Mouse (Mus musculus) layer of hippocampus, postnatal 25 days (tissue): ENCODE data around the gene Surf2. TPM values are rescaled to one million over a fixed set of nuclear protein-coding genes. Genes with fewer than 3 reads are reported as not detected.

Source experiments
- DNase-seq, 2 experiments: peaks; one replicate each; pipeline ENCODE4 v3.0.0; 2022; ENCODE audit warnings: mixed read lengths in 2 of 2, low spot score in 1 of 2; ENCODE audit errors: extremely low spot score in 1 of 2
- total RNA-seq, 2 experiments: library from RNA; stranded (reverse); gene quantifications; 2 replicates each; pipeline ENCODE4 v1.2.3; 2021

Surf2 gene
- total RNA-seq, 2 experiments from 2014 or later, result 31.1 to 37.2 TPM

DNA sequence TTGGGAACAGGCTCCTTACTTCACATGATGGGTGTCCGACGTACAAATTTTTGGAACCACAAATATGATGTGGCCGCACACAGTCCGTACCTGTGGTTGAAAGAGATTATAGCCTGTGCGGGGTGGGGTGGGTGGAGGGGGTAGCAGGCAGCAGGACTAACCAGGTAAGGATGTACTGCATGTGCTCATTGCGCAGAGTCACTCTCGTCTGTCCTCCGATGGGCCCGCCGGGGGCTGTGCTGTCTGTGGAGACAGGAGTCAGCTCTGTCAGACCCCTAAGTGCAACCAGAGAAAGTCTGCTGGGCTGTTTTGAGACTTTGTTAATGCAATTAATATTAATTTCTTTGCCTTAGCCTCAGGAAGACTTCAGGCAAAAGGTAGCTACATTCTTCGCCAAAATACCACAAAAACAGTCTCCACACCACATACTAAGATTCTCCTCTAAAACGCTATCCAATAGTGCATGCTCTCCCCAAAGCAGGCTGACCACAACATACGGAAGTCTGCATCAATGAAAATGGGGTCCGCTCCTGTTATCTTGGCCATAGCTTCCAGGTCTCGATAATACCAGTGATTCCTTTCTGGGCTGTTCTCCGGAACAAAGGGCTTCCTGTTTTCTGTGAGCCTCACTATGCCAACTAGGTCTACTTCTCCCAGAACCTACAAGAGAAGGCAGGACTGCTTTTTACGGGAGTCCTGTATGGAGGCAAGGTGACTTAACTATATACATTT, 2.6 kb upstream of the Surf2 start:
- DNase-seq, result no peak

DNA sequence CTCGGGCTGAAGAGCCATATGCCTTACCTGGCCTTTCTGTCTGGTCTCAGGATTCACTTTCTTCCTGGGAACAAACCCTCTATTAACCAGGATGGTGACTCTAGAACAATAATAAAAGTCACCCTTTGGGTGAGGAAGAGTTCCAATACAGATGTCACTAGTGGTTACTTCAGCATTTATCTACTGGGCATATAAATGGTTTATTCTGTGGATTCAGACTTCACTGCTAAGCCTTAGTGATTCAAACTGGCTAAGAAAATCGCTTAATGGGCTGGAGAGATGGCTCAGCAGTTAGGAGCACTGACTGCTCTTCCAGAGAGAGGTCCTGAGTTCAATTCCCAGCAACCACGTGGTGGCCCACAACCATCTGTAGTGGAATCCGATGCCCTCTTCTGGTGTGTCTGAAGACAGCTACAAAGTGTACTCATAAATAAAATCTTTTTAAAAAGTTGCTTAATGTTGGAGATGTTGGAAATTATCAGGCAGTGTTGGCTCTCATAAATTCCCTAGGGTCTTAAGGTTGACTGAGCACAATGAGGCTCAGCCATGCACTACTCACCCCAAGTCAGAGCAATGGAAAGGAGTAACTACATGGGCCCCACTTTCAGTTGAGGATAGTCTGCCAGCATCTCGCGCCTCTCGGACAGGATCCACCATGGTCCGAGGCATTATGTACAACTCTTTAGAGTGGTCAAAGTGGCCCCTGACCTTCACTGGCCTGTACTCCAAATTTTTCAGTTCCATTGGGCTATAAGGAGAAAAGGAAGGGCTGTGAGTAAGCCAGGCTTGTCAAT, 1.8 kb upstream of the Surf2 start:
- DNase-seq, result no peak

DNA sequence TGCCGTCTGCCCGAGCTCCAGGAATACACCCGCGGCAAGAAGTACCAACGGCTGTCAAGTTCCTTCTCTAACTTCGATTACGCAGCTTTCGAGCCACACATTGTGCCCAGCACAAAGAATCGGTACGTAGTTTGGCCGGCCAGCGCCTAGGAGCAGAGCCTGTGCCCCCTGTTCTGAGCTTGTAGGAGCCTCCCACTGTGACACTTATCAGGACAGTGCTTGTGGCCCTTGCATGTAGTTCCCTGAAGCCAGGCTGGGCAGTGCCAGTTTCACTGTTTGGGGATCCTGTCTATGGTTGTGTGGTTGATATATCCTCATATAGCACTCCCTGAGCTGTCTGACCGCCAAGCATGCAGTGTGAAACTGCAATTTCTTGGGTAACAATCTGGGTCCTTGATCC, 571 bp downstream of the Surf2 start:
- DNase-seq, result no peak

DNA sequence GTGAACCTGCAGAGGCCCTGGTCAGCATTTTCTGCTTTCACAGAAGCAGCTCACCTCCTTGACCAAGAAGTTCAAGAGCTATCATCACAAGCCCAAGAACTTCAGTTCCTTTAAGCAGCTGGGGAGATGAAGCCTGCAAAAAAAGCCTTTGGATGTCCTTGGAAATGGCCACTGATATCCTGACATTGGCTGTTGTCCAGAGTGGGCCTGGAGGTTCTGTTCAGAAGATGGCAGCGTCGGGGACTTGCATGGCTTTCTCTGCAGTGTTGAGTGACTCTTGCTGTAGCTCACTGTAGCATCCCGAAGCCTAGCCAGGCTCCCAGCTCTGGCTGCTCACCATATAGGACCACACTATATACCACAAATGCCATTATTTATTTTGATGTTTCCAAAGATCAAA, 3.5 kb downstream of the Surf2 start:
- DNase-seq, result no peak

DNA sequence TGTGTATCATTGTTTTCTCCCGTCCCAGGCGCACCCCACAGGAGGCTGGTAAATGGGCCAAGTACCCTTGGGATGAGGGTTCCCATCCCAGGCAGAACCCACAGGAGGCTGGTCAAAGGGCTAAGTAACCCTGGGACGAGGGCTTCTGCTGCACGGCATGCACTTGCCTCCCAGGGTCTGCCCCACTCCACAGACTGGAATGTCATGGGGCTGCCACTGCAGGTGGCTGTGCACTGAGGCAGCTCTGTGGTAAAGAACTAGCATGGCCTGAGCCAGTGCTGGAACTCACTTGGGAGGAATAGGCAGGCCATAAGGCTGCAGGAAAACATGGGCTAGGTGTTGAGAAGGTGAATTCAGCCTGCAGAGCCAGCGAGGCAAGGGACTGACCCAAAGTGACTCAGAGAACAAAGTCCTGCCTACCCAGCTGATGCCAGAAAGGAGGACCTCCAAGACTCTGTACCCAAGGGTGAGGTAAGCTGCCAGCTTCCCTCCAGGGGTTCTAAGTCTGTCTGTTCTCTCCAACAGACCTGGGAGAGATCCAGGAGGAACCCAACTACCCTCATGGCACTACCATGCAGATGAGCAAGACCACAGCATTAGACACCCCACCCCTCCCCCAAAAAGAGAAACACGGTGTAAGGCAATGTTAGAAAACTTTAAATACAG, 4.2 kb downstream of the Surf2 start:
- DNase-seq, result no peak

DNA sequence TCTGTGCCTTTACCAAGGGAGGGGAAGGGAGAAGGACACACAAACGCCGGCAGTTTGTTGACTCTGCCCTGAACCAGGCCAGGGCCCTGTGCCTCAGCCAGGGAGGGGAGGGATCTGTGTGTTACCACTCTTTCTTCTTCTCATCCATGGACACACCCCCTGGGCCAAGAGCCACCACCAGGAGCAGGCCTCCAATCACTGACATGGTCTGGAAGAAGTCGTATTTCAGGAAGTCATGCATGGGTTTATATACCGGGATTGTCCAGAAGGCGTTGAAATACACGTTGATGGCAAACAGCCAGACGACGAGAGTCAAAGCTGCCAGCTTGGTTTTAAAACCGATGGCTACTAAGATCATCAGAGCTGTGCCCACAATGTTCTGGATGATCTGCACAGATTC, 5.6 kb downstream of the Surf2 start:
- no peak for DNase-seq

DNA sequence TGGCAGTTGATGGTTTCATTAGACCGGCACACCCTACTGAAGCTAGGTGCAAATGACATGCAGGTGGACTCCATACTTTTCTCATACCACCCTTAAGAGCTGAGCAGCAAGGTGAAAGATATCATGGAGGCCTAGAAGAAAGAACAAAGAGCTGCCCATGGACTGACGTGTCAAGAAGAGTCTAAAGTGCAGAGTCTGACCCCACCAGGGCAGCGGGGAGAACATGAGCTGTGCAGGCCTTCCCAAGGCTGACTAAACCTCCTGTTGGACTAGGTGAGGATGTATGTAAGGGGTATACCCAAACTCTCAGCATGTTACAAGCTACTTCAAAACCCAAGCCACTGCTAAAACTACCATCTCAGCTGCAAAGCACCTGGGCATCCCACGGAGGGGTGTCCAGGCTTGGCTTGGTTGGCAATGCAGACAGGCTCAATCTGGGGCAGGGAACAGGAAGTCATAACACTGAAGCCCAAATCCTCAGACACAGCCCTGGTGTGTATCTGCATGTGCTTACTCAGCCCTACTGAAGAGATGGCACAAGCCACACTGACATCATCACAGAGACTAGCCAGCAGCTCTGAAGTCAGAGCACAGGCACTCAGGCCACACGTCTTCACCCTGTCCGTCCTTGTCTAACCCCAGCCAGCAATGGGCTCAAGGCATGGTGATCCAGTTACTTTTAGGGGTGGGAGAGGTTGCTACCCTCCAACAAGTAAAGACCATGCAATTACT, 11.7 kb downstream of the Surf2 start:
- no peak for DNase-seq

DNA sequence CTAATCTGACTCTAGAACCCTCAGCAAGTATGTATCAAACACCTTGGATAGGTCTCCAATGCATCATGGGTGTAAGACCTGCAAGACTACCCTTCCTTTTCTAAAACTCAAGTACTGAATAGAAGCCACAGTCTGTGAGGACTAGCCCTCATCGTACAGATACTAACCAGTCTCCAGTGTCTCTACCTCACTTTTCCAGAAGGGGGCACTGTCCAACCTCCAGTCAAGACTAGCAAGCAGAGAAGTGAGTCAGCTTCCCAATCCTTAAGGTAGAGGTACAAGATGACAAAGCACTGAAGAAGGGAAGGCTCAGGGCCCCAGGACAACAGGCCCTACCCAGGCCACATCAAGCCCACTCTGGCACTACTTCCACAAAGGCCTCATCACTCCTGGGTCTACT, 14.2 kb downstream of the Surf2 start:
- DNase-seq, result peak in 1 of 2 experiments; percentile 66

DNA sequence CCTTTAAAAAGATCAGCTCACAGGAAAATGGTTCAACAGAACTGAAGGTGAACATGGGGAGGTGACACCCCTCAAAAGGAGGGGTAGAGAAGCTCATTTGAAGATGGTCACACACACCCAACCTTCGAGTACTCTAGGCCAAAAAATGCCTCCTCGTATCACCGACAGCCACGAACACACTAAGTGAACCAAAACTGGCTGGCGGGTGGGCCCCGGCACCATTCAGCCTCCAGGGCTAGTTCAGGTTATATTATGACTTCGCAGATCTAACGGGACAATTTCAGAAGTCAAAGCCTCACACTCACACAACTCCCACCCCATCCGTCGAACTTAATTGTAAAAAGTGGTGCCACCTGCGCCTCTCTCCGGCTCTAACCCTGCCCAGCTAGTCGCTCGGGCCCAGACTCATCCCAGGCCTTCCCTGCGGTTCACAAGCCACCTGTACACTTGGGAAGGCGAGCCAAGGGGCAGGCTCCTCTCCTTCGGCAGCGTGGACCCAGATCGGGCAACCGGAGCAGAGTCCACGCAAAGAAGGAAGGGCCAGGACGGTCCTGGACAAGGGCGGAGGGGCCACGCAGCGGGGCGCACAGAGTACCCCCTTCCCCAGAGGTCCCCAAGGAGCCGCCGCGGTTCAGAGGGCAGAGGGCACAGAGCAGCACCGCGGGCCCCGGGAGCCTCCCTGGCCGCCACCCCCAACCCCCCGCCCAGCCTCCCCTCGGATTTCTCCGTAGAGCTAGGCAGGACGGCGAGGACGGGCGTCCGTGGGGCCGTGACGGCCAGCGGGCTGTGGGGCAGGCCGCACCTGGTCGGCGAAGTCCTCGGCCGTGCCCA, 16.5 kb downstream of the Surf2 start:
- DNase-seq, result no peak

DNA sequence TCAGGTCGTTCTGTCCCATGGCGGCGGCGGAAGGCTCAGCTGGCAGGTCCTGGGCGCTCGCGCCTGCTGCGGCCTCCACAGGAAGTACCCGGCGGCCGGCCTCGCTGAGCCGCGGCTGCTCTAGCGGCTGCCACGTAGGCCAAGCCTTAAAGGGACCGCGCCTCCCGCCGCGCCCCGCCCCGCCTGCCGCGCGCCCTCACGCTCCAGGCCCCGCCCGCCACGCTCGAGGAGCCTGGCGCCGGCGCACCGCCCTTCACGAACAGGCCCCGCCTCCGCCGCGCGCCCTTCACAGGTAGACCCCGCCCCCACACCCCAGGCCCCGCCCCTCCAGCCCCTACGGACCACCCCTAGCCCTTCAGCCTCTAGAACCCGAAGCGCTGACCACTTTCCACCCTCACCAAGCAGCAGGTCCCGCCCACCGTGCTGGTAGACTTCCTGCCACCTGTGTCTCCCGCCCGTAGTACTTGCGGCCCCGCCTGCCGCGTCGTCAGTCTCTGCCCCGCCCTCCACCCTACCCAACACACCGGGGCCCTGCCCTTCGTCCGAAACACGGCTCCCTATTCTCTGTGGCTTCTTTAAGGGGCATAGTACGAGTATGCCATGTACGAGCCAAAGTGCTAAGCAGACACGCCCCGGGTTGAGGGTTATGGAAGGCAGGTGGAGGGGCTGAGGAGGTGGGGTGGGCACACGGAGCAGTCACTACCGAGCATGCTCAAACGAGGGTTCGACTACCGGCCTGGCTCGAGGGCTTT, 17.3 kb downstream of the Surf2 start, which contains the start of the genes Surf4 and Stkld1:
TSS of gene Surf4 (minus strand) at position 625 of the 752 bp plus-strand sequence.
TSS of gene Stkld1 (plus strand) at position 744 of the 752 bp plus-strand sequence.
- peak; percentile 81 for DNase-seq

DNA sequence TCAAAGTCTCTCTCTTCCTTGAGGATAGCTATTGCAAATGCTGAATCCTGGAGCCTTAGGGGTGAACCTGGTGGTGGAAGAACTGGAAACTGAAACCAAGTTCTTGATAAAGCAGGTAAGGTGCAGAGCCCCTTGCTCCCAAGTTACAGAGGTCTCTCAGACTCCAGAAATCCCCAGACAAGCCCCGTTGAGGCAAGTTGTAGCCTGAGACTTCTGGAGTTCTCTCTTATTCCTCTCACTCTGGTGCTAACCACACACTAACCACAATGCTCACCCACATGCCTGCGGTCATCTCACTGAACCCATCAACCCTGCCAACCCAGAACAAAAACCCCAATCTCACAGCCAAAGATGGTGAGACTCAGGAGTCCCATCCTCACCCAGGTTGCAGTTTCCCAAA, 19.1 kb downstream of the Surf2 start:
- DNase-seq, result no peak

DNA sequence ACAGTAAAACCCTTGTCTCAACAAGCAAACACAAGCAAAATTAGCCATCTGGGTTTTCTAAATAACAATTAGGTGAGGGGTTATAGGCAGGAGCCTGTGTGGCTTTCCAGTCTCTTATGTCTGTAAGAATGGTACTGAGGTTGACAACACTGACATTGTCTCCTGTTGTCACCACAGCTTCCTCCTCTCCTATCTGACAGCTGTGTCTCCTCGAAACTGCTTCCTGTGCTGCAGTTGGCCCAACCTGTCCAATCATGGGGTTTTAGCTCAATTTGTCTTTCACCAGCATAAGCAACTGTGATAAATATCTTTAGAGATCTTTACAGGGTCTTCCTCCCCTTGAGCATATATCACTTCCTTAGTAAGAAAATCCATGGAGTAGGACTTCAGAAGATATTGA, 20.3 kb downstream of the Surf2 start:
- no peak for DNase-seq

DNA sequence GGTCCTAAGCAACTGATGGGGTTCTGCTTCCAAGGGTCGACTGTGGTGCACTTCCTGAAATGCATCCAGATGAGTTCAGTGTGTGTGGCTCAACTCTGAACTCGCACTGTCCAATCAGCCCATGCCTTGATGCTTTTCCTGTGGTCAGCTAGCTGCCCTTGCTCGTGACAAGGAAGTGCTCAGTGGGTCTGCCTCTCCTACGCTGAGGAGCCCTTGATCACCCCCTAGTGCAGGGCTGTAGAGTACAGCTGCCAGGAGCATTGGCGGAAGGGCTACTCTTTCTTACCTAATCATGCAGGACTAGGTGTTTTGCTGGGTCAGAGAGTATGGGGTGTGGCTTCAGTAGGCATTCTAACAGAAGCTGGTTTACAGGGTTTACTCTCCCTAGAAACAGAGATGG, 25.4 kb downstream of the Surf2 start:
- DNase-seq, result no peak

DNA sequence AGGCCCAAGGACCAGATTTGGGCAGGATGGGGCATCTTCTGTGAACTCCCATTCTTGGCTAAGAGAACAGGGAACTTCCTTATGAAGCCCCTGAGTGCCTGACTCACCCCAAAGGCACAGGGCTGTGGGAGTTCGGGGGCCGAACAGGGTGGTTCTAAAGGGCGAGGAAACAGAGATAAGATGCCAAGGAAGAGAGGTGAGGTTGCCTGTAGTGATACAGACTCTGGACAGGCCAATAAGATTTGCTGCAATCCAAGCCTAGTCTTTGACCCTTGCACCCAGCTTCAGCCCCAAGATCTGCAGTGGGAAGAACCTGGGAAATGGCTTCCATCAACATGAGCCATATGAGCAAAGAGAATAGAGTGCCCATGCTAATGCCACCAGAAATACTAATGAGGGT, 27.1 kb downstream of the Surf2 start:
- no peak for DNase-seq

DNA sequence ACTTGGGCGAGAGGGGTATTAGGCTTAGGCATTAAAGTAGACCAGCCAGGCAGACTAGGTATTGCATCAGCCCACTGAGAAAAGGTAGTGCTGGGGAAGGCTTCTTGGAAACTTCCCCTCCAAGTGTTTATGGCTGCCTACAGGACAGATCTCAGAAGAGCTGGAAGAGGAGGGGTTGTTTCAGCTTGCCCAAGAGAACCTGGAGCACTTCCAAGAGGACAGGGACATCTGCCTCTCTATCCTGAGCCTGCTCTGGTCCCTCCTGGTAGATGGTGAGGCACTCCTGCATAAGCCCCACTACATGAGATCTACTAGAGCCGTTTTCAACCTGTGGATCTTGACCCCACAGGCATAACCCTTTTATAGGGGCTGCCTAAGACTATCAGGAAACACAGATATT, 34.2 kb downstream of the Surf2 start:
- DNase-seq, result no peak

DNA sequence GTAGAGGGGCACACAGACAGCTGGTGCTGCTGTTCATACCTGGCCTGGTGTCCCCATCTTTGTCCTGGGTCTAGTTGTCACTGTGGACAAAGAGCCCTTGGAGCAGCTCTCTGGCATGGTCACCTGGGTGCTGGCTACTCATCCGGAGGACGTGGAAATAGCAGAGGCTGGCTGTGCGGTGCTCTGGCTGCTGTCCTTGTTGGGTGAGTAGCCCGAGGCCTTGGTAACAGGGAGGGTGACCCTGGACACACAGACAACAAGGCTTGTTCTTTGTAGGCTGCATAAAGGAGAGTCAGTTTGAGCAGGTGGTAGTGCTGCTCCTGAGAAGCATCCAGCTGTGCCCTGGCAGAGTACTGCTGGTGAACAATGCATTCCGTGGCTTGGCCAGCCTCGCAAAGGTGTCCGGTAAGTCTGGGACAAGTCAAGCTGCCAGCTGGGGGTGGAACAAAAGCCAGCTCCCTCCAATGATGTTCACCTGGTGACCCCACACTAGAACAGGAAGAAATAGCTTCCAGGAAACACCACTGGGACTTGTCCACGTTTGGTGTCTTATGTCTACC, 35.3 kb downstream of the Surf2 start:
- no peak for DNase-seq

DNA sequence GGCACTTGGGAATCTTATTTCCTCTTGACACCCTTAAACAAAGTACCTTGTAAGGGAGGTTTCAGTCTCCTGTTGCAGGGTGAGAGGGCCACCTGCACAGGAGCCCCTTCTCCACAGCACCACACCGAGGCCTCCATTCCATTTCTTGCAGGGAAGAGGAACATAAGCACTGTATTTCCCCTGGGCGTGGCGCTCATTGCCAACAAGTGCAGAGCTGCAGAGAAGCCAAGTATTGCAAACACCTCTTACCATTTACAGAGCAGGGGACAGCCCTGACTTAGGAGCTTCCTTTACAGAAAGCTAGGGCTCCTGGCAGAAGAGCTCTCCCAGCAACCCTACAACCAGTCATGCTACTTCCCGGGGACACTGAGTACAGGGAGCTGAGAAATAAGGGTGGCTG, 36.0 kb downstream of the Surf2 start:
- no peak for DNase-seq

DNA sequence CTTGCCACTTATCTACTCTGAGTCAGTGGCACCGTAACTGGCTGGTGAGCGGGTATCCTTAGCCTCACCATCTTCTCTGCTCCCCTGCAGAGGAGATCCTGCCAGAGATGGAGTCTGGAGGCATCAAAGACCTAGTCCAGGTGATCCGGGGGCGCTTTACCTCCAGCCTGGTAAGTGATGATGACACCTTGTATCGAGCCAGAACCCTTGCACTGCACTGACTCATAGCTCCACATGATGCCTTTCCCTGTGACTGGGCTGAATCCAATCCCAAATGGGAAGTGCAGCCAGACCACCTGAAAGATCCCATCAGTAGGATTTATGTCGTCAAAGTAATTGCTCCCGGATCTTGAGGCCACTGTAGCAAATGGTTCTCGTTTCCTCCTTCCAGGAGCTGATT, 36.7 kb downstream of the Surf2 start:
- DNase-seq, result no peak
